Mouse (Mus musculus): ENCODE results near the gene Rwdd3. TPM values are rescaled to one million over a fixed set of nuclear protein-coding genes. Genes with fewer than 3 reads are reported as not detected.
A peak's percentile ranks its signal among the peaks of the same experiment; 100 is the strongest.

Rwdd3 gene
- total RNA-seq, 2 experiments from 2014 or later = 2.5 to 3.6 TPM

GRCm38 (mm10) chr3:121163271-121163819 lies 8.2 kb downstream of the Rwdd3 start:
- DNase-seq = peak; percentile 27 to 32
- intact Hi-C loops (cut with DNase I) = no loop called here

GRCm38 (mm10) chr3:121161661-121162060 lies 9.8 kb downstream of the Rwdd3 start:
- intact Hi-C loops (cut with DNase I) = no loop called here
- no peak for DNase-seq

GRCm38 (mm10) chr3:121160424-121160823 lies 11.1 kb downstream of the Rwdd3 start:
- intact Hi-C loops (cut with DNase I) = no loop called here
- DNase-seq = no peak

- intact Hi-C loops (cut with DNase I) = no loop called here
These were observed 11.9 kb downstream of the Rwdd3 start for GRCm38 (mm10) chr3:121159566-121159965.

GRCm38 (mm10) chr3:121158901-121159351 lies 12.6 kb downstream of the Rwdd3 start:
- intact Hi-C loops (cut with DNase I) = no loop called here
- no peak for DNase-seq

More at GRCm38 (mm10) chr3:121159566-121159965, 11.9 kb downstream of the Rwdd3 start:
- DNase-seq = no peak

- DNase-seq = no peak
- intact Hi-C loops (cut with DNase I) = no loop called here
These were observed 13.8 kb downstream of the Rwdd3 start for GRCm38 (mm10) chr3:121157546-121158330.

GRCm38 (mm10) chr3:121156451-121157186 lies 14.9 kb downstream of the Rwdd3 start:
- intact Hi-C loops (cut with DNase I) = no loop called here
- DNase-seq = no peak

- intact Hi-C loops (cut with DNase I) = no loop called here
- no peak for DNase-seq
These were observed 15.5 kb downstream of the Rwdd3 start for GRCm38 (mm10) chr3:121156043-121156442.

- no peak for DNase-seq
- intact Hi-C loops (cut with DNase I) = no loop called here
These were observed 37.6 kb downstream of the Rwdd3 start for GRCm38 (mm10) chr3:121133937-121134336.

GRCm38 (mm10) chr3:121133039-121133438 lies 38.5 kb downstream of the Rwdd3 start:
- no peak for DNase-seq
- intact Hi-C loops (cut with DNase I) = no loop called here

GRCm38 (mm10) chr3:121127171-121127570 lies 44.3 kb downstream of the Rwdd3 start:
- DNase-seq = no peak
- intact Hi-C loops (cut with DNase I) = no loop called here

- intact Hi-C loops (cut with DNase I) = no loop called here
- DNase-seq = no peak
These were observed 45.0 kb downstream of the Rwdd3 start for GRCm38 (mm10) chr3:121126476-121126875.

GRCm38 (mm10) chr3:121121072-121121471 lies 50.4 kb downstream of the Rwdd3 start:
- intact Hi-C loops (cut with DNase I) = no loop called here
- DNase-seq = no peak

GRCm38 (mm10) chr3:121116590-121116989 lies 54.9 kb downstream of the Rwdd3 start:
- intact Hi-C loops (cut with DNase I) = no loop called here
- DNase-seq = no peak

GRCm38 (mm10) chr3:121116067-121116466 lies 55.4 kb downstream of the Rwdd3 start:
- intact Hi-C loops (cut with DNase I) = no loop called here
- DNase-seq = no peak

- DNase-seq = no peak
These were observed 60.4 kb downstream of the Rwdd3 start for GRCm38 (mm10) chr3:121111068-121111467.

GRCm38 (mm10) chr3:121110430-121110829 lies 61.1 kb downstream of the Rwdd3 start:
- DNase-seq = no peak
- intact Hi-C loops (cut with DNase I) = no loop called here

More at GRCm38 (mm10) chr3:121111068-121111467, 60.4 kb downstream of the Rwdd3 start:
- intact Hi-C loops (cut with DNase I) = no loop called here

GRCm38 (mm10) chr3:121107481-121107880 lies 64.0 kb downstream of the Rwdd3 start:
- no peak for DNase-seq
- intact Hi-C loops (cut with DNase I) = no loop called here

GRCm38 (mm10) chr3:121105408-121105708 lies 66.1 kb downstream of the Rwdd3 start:
- DNase-seq = no peak
- intact Hi-C loops (cut with DNase I) = no loop called here
